Mouse (Mus musculus) liver, embryonic 16.5 days (tissue): ENCODE measurements around the gene Unc5cl. TPM values are rescaled to one million over a fixed set of nuclear protein-coding genes. Genes with fewer than 3 reads are reported as not detected.
A peak's percentile ranks its signal among the peaks of the same experiment; 100 is the strongest.

Experiments
- ATAC-seq: fragments of 200-750 bp; cut with Nextera tagmentation; 2 replicates; pipeline ENCODE4 v1.8.0; 2017; ENCODE audit warnings: low read depth, mild to moderate bottlenecking, moderate number of reproducible peaks, moderate library complexity
- H3K27ac ChIP-seq: fragments of 300-500 bp; sonication (generic); 2 replicates; pipeline ENCODE4 v1.5.1; 2014; ENCODE audit warnings: mild to moderate bottlenecking, low read length
- H3K27me3 ChIP-seq: fragments of 300-500 bp; sonication (generic); 2 replicates; pipeline ENCODE4 v1.6.1; 2014; ENCODE audit warnings: low read depth, low read length, mixed read lengths; ENCODE audit not compliant: control insufficient read depth, insufficient read depth
- H3K36me3 ChIP-seq: fragments of 300-500 bp; sonication (generic); 2 replicates; pipeline ENCODE4 v1.6.1; 2014; ENCODE audit warnings: mild to moderate bottlenecking; ENCODE audit not compliant: control insufficient read depth, insufficient read depth
- H3K4me1 ChIP-seq: fragments of 300-500 bp; sonication (generic); 2 replicates; pipeline ENCODE4 v1.6.1; 2014; ENCODE audit warnings: low read depth, low read length, mixed read lengths; ENCODE audit not compliant: control insufficient read depth
- H3K4me2 ChIP-seq: fragments of 300-500 bp; sonication (generic); 2 replicates; pipeline ENCODE4 v1.6.1; 2014; ENCODE audit warnings: low read depth, low read length, mixed read lengths
- H3K4me3 ChIP-seq: fragments of 300-500 bp; sonication (generic); 2 replicates; pipeline ENCODE4 v1.5.1; 2014; ENCODE audit warnings: low read depth, mild to moderate bottlenecking, low read length
- H3K9ac ChIP-seq: fragments of 300-500 bp; sonication (generic); 2 replicates; pipeline ENCODE4 v1.6.1; 2014; ENCODE audit warnings: low read depth, low read length
- H3K9me3 ChIP-seq: fragments of 300-500 bp; sonication (generic); replicated peaks from 2 replicates; pipeline ENCODE4 v1.6.1; 2016; ENCODE audit warnings: low read length; ENCODE audit not compliant: control insufficient read depth
- WGBS: fragments of 180-500 bp; shearing (Covaris S2); extraction: QIAGEN DNeasy Blood & Tissue Kit; methylation state at CpG from one replicate; pipeline ENCODE4 v1.1.7; 2014; ENCODE audit not compliant: insufficient replicate concordance; 5-methylcytosine and 5-hydroxymethylcytosine counted together
- polyA plus RNA-seq: library from polyadenylated mRNA; unstranded; fragments of >200 nt; fragmentation: Nextera tagmentation; extraction: Ambion mirVana; gene quantifications from 2 replicates; pipeline ENCODE4 v1.2.1, GENCODE M21; 2015

The Unc5cl gene
- 4.2 and 4.3 TPM in 2 replicates for polyA plus RNA-seq

DNA sequence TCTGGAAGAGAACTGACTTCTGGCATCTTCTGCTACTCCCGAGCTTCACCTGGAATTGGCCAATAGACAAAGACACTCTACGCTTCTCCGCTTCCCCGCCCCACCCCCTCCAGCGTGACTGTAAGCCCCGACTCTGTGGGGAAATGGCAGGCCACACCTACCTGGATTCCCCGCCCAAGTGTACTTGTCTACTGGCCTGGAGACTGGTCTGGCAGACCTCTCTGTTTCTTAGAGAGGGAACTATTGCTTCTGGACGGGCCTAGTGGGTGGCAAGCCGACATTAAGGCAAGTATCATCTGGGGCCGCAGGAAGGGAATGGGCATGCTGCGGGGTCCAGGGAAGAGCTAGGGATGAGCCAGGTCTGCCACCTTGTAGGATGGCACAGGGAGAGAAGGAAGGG lies at the start of gene Unc5cl:
Unc5cl (plus strand) TSS at position 214 of the 400 bp plus-strand sequence.
- Histone ChIP-seq H3K4me3 (peak within 1 kb of the TSS; percentile 44), H3K4me2 (peak within 1 kb of the TSS; percentile 43), H3K27me3 (no peaks in the 10 kb centered on the region), H3K9me3 (no peaks in the 10 kb centered on the region), H3K9ac (peak within 1 kb of the TSS; percentile 56), H3K4me1 (peaks cover 46% of the 10 kb centered on the region), H3K27ac (peak within 1 kb of the TSS; percentile 55), H3K36me3 (no peaks in the 10 kb centered on the region)
- WGBS = 40% methylated on average over 11 of the region's 11 CpGs
- ATAC-seq = no peak

DNA sequence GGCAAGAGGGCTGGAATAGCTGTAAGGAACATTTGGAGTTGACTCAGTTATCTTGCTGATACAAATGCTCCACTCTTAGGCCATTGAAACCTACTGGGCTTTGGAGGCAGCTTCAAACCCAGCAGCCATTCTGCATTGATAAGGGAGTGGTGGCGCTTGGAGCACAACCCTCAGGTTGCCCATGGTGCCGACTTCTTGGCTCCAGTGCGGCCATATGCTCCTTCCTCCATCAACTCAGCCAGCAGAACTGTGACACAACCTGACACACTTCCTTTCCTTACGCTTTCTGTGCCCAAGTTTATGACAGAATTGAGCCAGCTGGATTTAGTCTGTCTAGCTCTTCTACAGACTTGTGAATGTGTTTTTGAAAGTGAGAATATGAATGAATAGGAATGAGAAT lies 47.5 kb upstream of the Unc5cl start:
- Histone ChIP-seq H3K36me3 (peaks cover 5% of the 10 kb centered on the region; the same call in 1 of the 2 replicates), H3K27me3 (no peaks in the 10 kb centered on the region), H3K9me3 (no peaks in the 10 kb centered on the region), H3K4me3 (peak overlapping the region; percentile 97), H3K4me1 (peaks cover 49% of the 10 kb centered on the region), H3K27ac (peak overlapping the region; percentile 100), H3K9ac (peak overlapping the region; percentile 99; the same call in 1 of the 2 replicates), H3K4me2 (peak overlapping the region; percentile 71)
- no peak for ATAC-seq
- WGBS = 26% methylated on average over 4 of the region's 4 CpGs

DNA sequence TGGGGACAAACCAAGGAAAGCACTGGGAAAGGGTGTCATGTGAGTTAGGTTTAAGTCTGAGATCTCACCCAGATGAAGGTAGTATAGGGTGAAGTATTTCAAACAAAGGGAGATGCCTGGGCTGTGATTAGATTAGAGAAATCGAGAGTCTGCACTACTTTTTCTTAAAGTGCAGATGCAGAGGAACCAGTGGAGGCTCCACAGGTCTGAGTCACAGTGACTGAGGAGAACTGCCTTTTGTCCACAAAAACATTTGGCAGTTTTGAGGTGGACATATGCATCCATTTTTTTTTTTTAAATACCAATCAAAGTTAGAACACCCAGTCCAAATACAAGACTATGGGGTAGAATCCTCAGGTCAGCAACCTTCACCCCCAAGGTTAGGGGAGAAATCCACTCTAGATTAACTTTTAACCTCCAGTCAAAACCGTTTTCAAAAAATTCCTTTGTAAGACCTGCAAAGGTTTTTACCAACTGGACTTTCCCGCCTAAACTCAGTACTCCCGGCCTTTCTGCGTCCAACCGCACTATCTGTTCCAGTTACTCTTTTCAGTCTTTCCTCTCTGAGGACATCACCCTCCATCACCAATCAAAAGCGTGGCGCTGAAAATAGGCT lies 46.7 kb upstream of the Unc5cl start:
- Histone ChIP-seq H3K4me1 (peaks cover 50% of the 10 kb centered on the region), H3K9ac (peak overlapping the region; percentile 99), H3K9me3 (no peaks in the 10 kb centered on the region), H3K27ac (peak overlapping the region; percentile 100), H3K4me3 (peak overlapping the region; percentile 97), H3K27me3 (no peaks in the 10 kb centered on the region), H3K4me2 (peak overlapping the region; percentile 71), H3K36me3 (peaks cover 12% of the 10 kb centered on the region)
- 3% methylated on average over 8 of the region's 8 CpGs for WGBS
- no peak for ATAC-seq

DNA sequence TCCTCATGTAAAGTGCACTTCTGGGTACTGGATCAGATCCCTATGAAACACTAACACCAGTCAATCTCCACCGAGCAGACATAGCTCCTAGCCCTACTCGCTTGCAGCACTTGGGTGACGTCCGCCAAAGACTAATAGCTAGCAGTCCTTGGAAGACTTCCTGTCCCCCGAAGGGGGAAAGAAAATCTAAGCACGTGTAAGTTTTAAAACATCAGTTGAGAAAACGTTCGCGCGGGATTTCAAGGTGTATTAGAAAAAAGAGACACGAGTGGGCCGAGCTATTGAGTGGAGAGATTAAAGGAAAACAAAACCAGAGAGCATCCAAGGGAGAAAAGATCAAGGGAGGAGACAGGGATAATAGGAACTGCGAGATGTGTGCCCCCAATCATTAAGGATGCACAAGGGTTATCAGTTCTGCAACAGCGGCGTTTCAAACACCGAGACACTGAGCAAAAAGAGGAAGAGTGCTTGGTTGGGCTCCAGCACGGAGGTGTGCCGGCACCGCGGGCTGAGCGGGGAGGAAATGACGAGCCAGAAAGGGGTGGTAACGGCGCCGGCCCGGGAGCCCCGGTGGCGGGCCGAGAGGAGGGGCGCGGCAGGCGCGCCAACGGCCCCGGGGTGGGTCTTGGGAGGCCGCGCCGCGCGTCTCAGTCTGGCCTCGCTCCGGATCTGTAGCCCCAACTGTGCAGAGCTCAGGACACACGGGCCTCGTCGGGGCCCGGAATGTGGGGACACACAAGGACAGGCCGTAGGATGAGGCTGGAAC lies 46.0 kb upstream of the Unc5cl start:
- Histone ChIP-seq H3K9me3 (no peaks in the 10 kb centered on the region), H3K27ac (peak overlapping the region; percentile 100), H3K4me3 (peak overlapping the region; percentile 97), H3K4me2 (peak overlapping the region; percentile 71), H3K9ac (peak overlapping the region; percentile 99), H3K27me3 (no peaks in the 10 kb centered on the region), H3K4me1 (peaks cover 50% of the 10 kb centered on the region), H3K36me3 (peaks cover 15% of the 10 kb centered on the region)
- ATAC-seq = peak; percentile 36
- WGBS = under 1% methylated on average over 47 of the region's 47 CpGs

DNA sequence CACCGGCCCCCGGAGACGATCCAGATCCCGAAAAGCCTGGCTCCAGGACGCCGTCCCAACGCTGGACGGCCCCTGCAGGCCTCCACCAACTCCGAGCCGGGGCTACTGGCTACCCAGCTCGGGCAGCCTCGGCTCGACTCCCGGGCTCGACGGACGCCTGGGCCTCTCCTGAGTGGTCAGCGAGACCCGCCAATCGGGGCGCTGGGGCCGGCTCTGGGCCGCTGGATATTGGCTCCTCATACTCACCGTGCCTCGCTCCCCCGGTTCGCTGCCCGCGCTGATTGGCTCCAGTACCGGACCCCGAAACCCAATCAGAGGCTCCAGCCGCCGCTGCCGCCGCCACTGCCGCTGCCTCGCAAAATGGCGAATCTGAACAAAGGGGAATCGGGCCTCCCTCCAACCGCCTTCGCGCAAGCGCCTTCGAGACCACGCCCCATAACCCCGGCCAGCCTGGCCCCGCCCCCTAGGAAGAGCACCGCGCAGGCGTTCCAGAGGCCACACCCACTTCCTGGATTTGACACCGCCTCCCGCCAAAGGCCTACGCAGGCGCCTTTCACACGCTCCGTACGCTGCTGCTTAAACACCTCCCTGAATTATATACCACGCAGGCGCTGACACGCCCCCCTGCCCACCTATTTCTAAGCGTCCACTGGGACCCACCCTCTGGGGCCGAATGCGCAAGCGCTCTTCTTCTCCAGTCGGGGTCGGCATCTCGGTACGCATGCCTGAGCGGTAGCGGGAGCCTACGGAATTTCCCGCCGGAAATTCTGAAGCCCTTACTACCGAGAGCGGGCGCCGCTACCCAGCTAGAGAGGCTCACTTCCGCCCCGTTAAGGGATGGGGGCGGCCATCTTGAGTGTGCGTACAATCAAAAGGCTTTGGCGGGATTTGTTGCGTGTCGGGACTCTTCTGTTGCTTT lies 45.1 kb upstream of the Unc5cl start, which contains the start of the genes Nfya and Oard1:
Nfya (minus strand) TSS at position 527 of the 919 bp plus-strand sequence.
Oard1 (plus strand) TSS at position 635 of the 919 bp plus-strand sequence.
- H3K27ac ChIP-seq = peak within 1 kb of the TSS; percentile 100
- peak within 1 kb of the TSS; percentile 99 for H3K9ac ChIP-seq
- H3K4me1 ChIP-seq = peaks cover 42% of the 10 kb centered on the region
- H3K9me3 ChIP-seq = no peaks in the 10 kb centered on the region
- peaks cover 22% of the 10 kb centered on the region for H3K36me3 ChIP-seq
- under 1% methylated on average over 84 of the region's 84 CpGs for WGBS
- ATAC-seq = peak; percentile 87
- peak within 1 kb of the TSS; percentile 77 for H3K4me2 ChIP-seq
- no peaks in the 10 kb centered on the region for H3K27me3 ChIP-seq
- H3K4me3 ChIP-seq = peak within 1 kb of the TSS; percentile 97

DNA sequence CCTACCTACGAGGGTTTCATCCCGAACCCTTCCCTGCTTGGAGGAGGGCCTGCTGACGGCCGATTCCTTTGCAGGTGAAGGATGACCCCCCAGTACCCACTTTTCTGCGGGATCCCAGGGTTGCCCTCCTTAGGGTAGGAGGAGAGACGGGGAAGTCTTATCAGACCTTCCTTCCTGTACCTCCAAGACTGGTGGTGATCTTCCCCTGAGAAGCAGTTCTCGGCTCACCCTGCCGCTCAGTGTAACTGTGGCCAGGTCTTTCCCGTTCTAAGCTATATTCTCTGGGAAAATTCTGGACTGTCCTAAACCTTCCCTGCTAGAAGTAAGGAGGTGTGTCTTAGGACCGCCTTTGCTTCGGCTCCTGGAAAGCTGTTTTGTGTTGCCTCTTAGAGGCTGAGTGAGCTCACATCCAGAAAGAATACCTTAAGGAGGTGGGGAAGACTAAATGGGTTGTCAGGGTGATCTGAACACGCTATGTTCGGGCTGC lies 44.4 kb upstream of the Unc5cl start:
- Histone ChIP-seq H3K27ac (peak overlapping the region; percentile 100), H3K9ac (peak overlapping the region; percentile 73), H3K4me3 (peak overlapping the region; percentile 97), H3K4me2 (peak overlapping the region; percentile 77), H3K9me3 (no peaks in the 10 kb centered on the region), H3K27me3 (no peaks in the 10 kb centered on the region), H3K4me1 (peaks cover 40% of the 10 kb centered on the region), H3K36me3 (peaks cover 28% of the 10 kb centered on the region)
- ATAC-seq = peak; percentile 8
- under 1% methylated on average over 13 of the region's 13 CpGs for WGBS

DNA sequence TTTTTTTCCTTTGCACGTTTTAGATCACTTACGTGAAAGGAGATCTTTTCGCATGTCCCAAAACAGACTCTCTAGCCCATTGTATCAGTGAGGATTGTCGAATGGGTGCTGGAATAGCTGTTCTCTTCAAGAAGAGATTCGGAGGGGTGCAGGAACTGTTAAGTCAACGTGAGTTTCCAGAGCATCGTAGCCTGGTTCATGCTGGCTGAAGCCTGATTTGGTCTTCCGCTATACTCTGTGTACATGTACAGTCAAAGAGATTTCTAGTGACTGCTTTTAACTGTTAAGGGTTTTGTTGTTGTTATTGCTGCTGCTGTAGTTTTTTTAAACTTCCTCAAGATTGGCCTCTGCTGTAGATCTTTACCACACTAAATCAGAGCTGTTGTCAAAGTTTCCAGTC lies 43.5 kb upstream of the Unc5cl start:
- Histone ChIP-seq H3K27ac (peak overlapping the region; percentile 100; the same call in 1 of the 2 replicates), H3K4me2 (peak overlapping the region; percentile 77), H3K27me3 (no peaks in the 10 kb centered on the region), H3K4me1 (peaks cover 33% of the 10 kb centered on the region), H3K9ac (peak overlapping the region; percentile 73), H3K9me3 (no peaks in the 10 kb centered on the region), H3K36me3 (peaks cover 34% of the 10 kb centered on the region), H3K4me3 (peak overlapping the region; percentile 97)
- WGBS = 42% methylated on average over 8 of the region's 8 CpGs
- no peak for ATAC-seq

DNA sequence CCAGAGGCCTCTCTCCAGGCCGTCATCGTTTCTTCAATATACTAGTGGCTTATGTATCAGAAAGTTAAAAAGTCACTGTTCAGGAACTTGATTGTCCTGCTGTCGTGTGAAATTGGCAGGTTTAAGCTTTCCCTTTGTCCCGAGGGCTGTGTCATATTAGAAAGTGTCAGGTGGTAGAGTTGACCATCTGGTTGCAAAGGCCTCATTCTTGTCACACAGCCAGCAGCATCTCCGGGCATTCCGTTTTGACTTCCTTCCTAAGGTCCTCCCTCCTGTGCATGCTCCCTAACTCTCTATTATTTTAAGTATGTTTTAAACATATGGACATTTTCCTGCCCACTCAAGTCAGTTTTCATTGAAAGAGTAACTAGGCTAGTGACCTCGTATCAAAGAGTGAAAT lies 38.7 kb upstream of the Unc5cl start:
- Histone ChIP-seq H3K4me3 (no peak overlapping the region), H3K27ac (no peak overlapping the region), H3K4me1 (peaks cover 34% of the 10 kb centered on the region), H3K4me2 (no peak overlapping the region), H3K9ac (no peak overlapping the region), H3K9me3 (no peaks in the 10 kb centered on the region), H3K36me3 (peaks cover 39% of the 10 kb centered on the region), H3K27me3 (no peaks in the 10 kb centered on the region)
- 72% methylated on average over 7 of the region's 7 CpGs for WGBS
- no peak for ATAC-seq
